Mouse (Mus musculus) bone marrow, adult 2 months (tissue): Measurements from ENCODE around the gene Syt5.

Source experiments
- CTCF ChIP-seq: fragments of 200-500 bp; IDR thresholded peaks from 2 replicates; pipeline ENCODE4 v1.5.1; 2011; ENCODE audit warnings: low read length, control low read depth; ENCODE audit not compliant: control insufficient read depth, insufficient read depth
- POLR2A ChIP-seq: fragments of 200-500 bp; IDR thresholded peaks from 2 replicates; pipeline ENCODE4 v1.6.1; 2011; ENCODE audit warnings: low read depth, mild to moderate bottlenecking, control low read depth, low read length, borderline replicate concordance; ENCODE audit not compliant: control insufficient read depth

GRCm38 (mm10) chr7:4515853-4516252, 31.5 kb downstream of the Syt5 start:
- TF ChIP-seq POLR2A (no peak), CTCF (no peak)
